Mouse (Mus musculus): ENCODE results near the gene Wdr4.
"Not testable (repeated sequence)": the region's sequence is repeated elsewhere in the genome, so short reads cannot be mapped to it uniquely, and the experiment has no call there.

DNA sequence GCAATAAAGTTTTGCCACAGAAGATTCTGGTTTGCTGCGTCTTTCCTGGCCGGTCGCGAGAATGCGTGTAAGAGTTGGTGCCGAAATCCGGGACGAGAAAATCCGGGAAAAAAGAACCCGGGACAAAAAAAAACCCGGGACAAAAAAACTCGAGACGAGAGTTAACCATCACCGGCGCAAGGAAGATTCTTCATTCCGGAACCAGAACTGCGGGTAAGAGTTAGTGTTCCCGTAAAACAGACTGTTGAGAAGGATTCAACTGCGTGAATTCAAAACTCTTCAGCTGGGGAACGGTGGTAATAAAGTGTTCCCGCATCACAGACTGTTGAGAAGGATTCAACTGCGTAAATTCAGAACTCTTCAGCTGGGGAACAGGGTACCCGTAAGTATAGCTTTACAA lies 32.8 kb upstream of the Wdr4 start:
- TF ChIP-seq E2F4 (IDR thresholded peaks at IDR 0.05; ENCODE audit: insufficient read depth); USF1 (IDR thresholded peaks at IDR 0.05; ENCODE audit: low read depth): not testable (repeated sequence)

Measured in myocyte (in vitro differentiated cells).